Mouse (Mus musculus) cerebellum, postnatal 36 days (tissue): Measurements from ENCODE around the gene Cacna2d2.

Experiments used
- DNase-seq, 2 experiments: peaks; one replicate each; pipeline ENCODE4 v3.0.0; 2021 to 2022; ENCODE audit warnings: mixed read lengths in 2 of 2

The Cacna2d2 gene

GRCm38 (mm10) chr9:107399491-107399971, at the start of gene Cacna2d2:
Cacna2d2 (plus strand) TSS chr9:107399612.
- DNase-seq: peak; percentile 81 to 88

GRCm38 (mm10) chr9:107354826-107355225, 44.6 kb upstream of the Cacna2d2 start:
- no peak for DNase-seq

GRCm38 (mm10) chr9:107355870-107356765, 43.3 kb upstream of the Cacna2d2 start:
- peak; percentile 84 to 86 for DNase-seq

GRCm38 (mm10) chr9:107357651-107358050, 41.8 kb upstream of the Cacna2d2 start:
- DNase-seq: peak; percentile 90 to 93

GRCm38 (mm10) chr9:107360989-107361388, 38.4 kb upstream of the Cacna2d2 start:
- DNase-seq: no peak

GRCm38 (mm10) chr9:107366644-107367043, 32.8 kb upstream of the Cacna2d2 start:
- peak; percentile 62 to 80 for DNase-seq

- no peak for DNase-seq
Measured at GRCm38 (mm10) chr9:107368302-107368701, 31.1 kb upstream of the Cacna2d2 start.

- no peak for DNase-seq
Measured at GRCm38 (mm10) chr9:107369270-107370105, 29.9 kb upstream of the Cacna2d2 start.

GRCm38 (mm10) chr9:107370106-107370463, 29.3 kb upstream of the Cacna2d2 start:
- DNase-seq: no peak

GRCm38 (mm10) chr9:107372441-107372840, 27.0 kb upstream of the Cacna2d2 start:
- no peak for DNase-seq

GRCm38 (mm10) chr9:107374623-107375022, 24.8 kb upstream of the Cacna2d2 start:
- peak in 1 of 2 experiments; percentile 46 for DNase-seq

- no peak for DNase-seq
Measured at GRCm38 (mm10) chr9:107375451-107375850, 24.0 kb upstream of the Cacna2d2 start.

- DNase-seq: peak; percentile 60 to 66
Measured at GRCm38 (mm10) chr9:107377961-107378512, 21.4 kb upstream of the Cacna2d2 start.

GRCm38 (mm10) chr9:107381723-107382122, 17.7 kb upstream of the Cacna2d2 start:
- DNase-seq: no peak

- DNase-seq: peak; percentile 23 to 37
Measured at GRCm38 (mm10) chr9:107384396-107384795, 15.0 kb upstream of the Cacna2d2 start.

GRCm38 (mm10) chr9:107386722-107387121, 12.7 kb upstream of the Cacna2d2 start:
- peak; percentile 74 to 75 for DNase-seq

GRCm38 (mm10) chr9:107387708-107388107, 11.7 kb upstream of the Cacna2d2 start:
- no peak for DNase-seq

GRCm38 (mm10) chr9:107388263-107388662, 11.1 kb upstream of the Cacna2d2 start:
- DNase-seq: no peak

GRCm38 (mm10) chr9:107396397-107396796, 3.0 kb upstream of the Cacna2d2 start:
- peak in 1 of 2 experiments; percentile 26 for DNase-seq

- DNase-seq: peak in 1 of 2 experiments; percentile 18
Measured at GRCm38 (mm10) chr9:107398968-107399367, 444 bp upstream of the Cacna2d2 start.

- peak in 1 of 2 experiments; percentile 39 for DNase-seq
Measured at GRCm38 (mm10) chr9:107400060-107400511, 674 bp downstream of the Cacna2d2 start.

- peak in 1 of 2 experiments; percentile 36 for DNase-seq
Measured at GRCm38 (mm10) chr9:107400666-107401285, 1.4 kb downstream of the Cacna2d2 start.
